Mouse (Mus musculus): ENCODE results near the gene Rell1. TPM values are rescaled to one million over a fixed set of nuclear protein-coding genes. Genes with fewer than 3 reads are reported as not detected.

The Rell1 gene
- 15.5 TPM for polyA plus RNA-seq (2017; shearing (Covaris generic))

GRCm38 (mm10) chr5:63968443-63969415 is at the start of gene Rell1:
TSS of gene Rell1 (minus strand) at chr5:63968897.

Other genes with a start within 250 kb of the Rell1 start
- not detected for gene 0610040J01Rik, start 156.5 kb downstream of the Rell1 start, polyA plus RNA-seq (2017; shearing (Covaris generic))
- 40.1 TPM for gene Pgm2, start 124.1 kb upstream of the Rell1 start, polyA plus RNA-seq (2017; shearing (Covaris generic))
- 75.4 TPM for gene Tbc1d1, start 187.4 kb upstream of the Rell1 start, polyA plus RNA-seq (2017; shearing (Covaris generic))